Mouse (Mus musculus) heart, embryonic 14.5 days (tissue): ENCODE results near the gene Trim27. TPM values are rescaled to one million over a fixed set of nuclear protein-coding genes. Genes with fewer than 3 reads are reported as not detected.

Experiments used
- ATAC-seq: fragments of 200-750 bp; cut with Nextera tagmentation; 2 replicates; pipeline ENCODE4 v1.8.0; 2017; ENCODE audit warnings: low read depth, moderate TSS enrichment; ENCODE audit not compliant: insufficient number of reproducible peaks, insufficient read depth, low FRiP score
- H3K27ac ChIP-seq, 2 experiments: fragments of 200-500 bp in 1 of 2; fragments of 300-500 bp in 1 of 2; sonication (generic) in 1 of 2; replicated peaks in 1 of 2; 2 replicates each; pipeline ENCODE4 v1.5.1; 2012 to 2014; ENCODE audit warnings: low read depth in 2 of 2, low read length in 2 of 2, control low read depth in 1 of 2, mild to moderate bottlenecking in 1 of 2, mixed read lengths in 1 of 2; ENCODE audit not compliant: control insufficient read depth in 1 of 2, insufficient read depth in 1 of 2
- H3K27me3 ChIP-seq: fragments of 300-500 bp; sonication (generic); 2 replicates; pipeline ENCODE4 v1.6.1; 2014; ENCODE audit warnings: mild to moderate bottlenecking, low read length, control low read depth; ENCODE audit not compliant: control insufficient read depth, insufficient read depth
- H3K36me3 ChIP-seq: fragments of 300-500 bp; sonication (generic); 2 replicates; pipeline ENCODE4 v1.6.1; 2014; ENCODE audit warnings: mild to moderate bottlenecking, control low read depth, low read length, mixed read lengths; ENCODE audit not compliant: control insufficient read depth, insufficient read depth
- H3K4me1 ChIP-seq, 2 experiments: fragments of 200-500 bp in 1 of 2; fragments of 300-500 bp in 1 of 2; sonication (generic) in 1 of 2; 2 replicates each; pipeline ENCODE4 v1.6.1; 2012 to 2014; ENCODE audit warnings: low read length in 2 of 2, control low read depth in 1 of 2, mixed read lengths in 1 of 2; ENCODE audit not compliant: control insufficient read depth in 2 of 2, insufficient read depth in 2 of 2
- H3K4me2 ChIP-seq: fragments of 300-500 bp; sonication (generic); 2 replicates; pipeline ENCODE4 v1.6.1; 2014; ENCODE audit warnings: mild to moderate bottlenecking, low read length
- H3K4me3 ChIP-seq, 2 experiments: fragments of 200-500 bp in 1 of 2; fragments of 300-500 bp in 1 of 2; sonication (generic) in 1 of 2; 2 replicates each; pipeline ENCODE4 v1.5.1; 2012 to 2014; ENCODE audit warnings: low read length in 2 of 2, mild to moderate bottlenecking in 2 of 2, control low read depth in 1 of 2, low read depth in 1 of 2, moderate library complexity in 1 of 2; ENCODE audit not compliant: control insufficient read depth in 1 of 2, insufficient read depth in 1 of 2
- H3K9ac ChIP-seq: fragments of 300-500 bp; sonication (generic); 2 replicates; pipeline ENCODE4 v1.6.1; 2014; ENCODE audit warnings: mild to moderate bottlenecking, low read length
- H3K9me3 ChIP-seq: fragments of 300-500 bp; sonication (generic); 2 replicates; pipeline ENCODE4 v1.6.1; 2016; ENCODE audit warnings: low read length, control low read depth; ENCODE audit not compliant: control insufficient read depth
- WGBS: fragments of 180-500 bp; shearing (Covaris S2); extraction: QIAGEN DNeasy Blood & Tissue Kit; methylation state at CpG from one replicate; pipeline ENCODE4 v1.1.7; 2014; 5-methylcytosine and 5-hydroxymethylcytosine counted together
- polyA plus RNA-seq: library from polyadenylated mRNA; unstranded; fragments of >200 nt; fragmentation: Nextera tagmentation; extraction: Ambion mirVana; gene quantifications from 2 replicates; pipeline ENCODE4 v1.2.1, GENCODE M21; 2014

The Trim27 gene
- polyA plus RNA-seq, 1 experiment from 2014 or later: 80.1 TPM

GRCm38 (mm10) chr13:21222463-21223022, 43.3 kb downstream of the Trim27 start:
- no peak overlapping the region; a peak in 1 of 4 replicates for H3K27ac ChIP-seq
- H3K9ac ChIP-seq: peak overlapping the region; percentile 63
- H3K4me3 ChIP-seq: peak overlapping the region; percentile 52 to 85
- no peaks in the 10 kb centered on the region for H3K9me3 ChIP-seq
- peaks cover 0 to 4% of the 10 kb centered on the region in 2 experiments; a peak in 1 of 4 replicates for H3K4me1 ChIP-seq
- under 1% methylated on average over 20 of the region's 20 CpGs for WGBS
- peak; percentile 68; the same call in 1 of the 2 replicates for ATAC-seq
- peak overlapping the region; percentile 82 for H3K4me2 ChIP-seq
- no peaks in the 10 kb centered on the region for H3K36me3 ChIP-seq
- H3K27me3 ChIP-seq: no peaks in the 10 kb centered on the region; the same call in 1 of the 2 replicates

- WGBS: 2% methylated on average over 10 of the region's 10 CpGs
Observed at GRCm38 (mm10) chr13:21223242-21223655, 44.0 kb downstream of the Trim27 start.

DNA sequence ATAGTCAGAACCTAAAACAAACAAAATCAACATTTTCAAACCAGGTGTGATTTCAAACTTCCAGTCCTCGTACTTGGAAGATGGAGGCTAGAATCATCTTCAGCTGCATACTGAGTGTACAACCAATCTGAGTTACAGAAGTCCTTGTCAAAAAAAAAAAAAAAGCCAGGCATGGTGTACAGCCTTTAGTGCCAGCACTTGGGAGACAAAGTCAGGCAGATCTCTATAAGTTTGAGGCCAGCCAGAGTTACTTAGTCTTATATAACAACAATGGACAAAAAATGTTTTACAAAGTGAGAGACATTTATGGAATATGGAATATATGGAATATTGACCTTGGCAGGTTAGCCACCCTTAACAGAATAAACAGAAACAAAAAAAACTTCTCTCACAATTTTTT, 45.1 kb downstream of the Trim27 start:
- Histone ChIP-seq H3K36me3 (no peaks in the 10 kb centered on the region), H3K9me3 (no peaks in the 10 kb centered on the region), H3K27ac (no peak overlapping the region), H3K9ac (no peak overlapping the region), H3K27me3 (no peaks in the 10 kb centered on the region; the same call in 1 of the 2 replicates), H3K4me3 (no peak overlapping the region), H3K4me1 (peaks cover 0 to 4% of the 10 kb centered on the region in 2 experiments; a peak in 1 of 4 replicates), H3K4me2 (no peak overlapping the region)
- ATAC-seq: no peak
- WGBS: 85% methylated on average over 1 of the region's 1 CpGs

More at GRCm38 (mm10) chr13:21223242-21223655, 44.0 kb downstream of the Trim27 start:
- H3K4me3 ChIP-seq: peak overlapping the region; percentile 52 to 85
- peak overlapping the region; percentile 63 for H3K9ac ChIP-seq
- peaks cover 0 to 4% of the 10 kb centered on the region in 2 experiments; a peak in 1 of 4 replicates for H3K4me1 ChIP-seq
- H3K4me2 ChIP-seq: peak overlapping the region; percentile 82
- H3K27ac ChIP-seq: no peak overlapping the region
- ATAC-seq: no peak
- H3K36me3 ChIP-seq: no peaks in the 10 kb centered on the region
- no peaks in the 10 kb centered on the region for H3K9me3 ChIP-seq
- H3K27me3 ChIP-seq: no peaks in the 10 kb centered on the region; the same call in 1 of the 2 replicates

- no peaks in the 10 kb centered on the region for H3K27me3 ChIP-seq
- no peak overlapping the region for H3K9ac ChIP-seq
- 68% methylated on average over 6 of the region's 6 CpGs for WGBS
- no peaks in the 10 kb centered on the region for H3K36me3 ChIP-seq
- H3K4me3 ChIP-seq: no peak overlapping the region
- no peak overlapping the region for H3K27ac ChIP-seq
- peaks cover 0 to 4% of the 10 kb centered on the region in 2 experiments; a peak in 1 of 4 replicates for H3K4me1 ChIP-seq
- ATAC-seq: no peak
- no peak overlapping the region for H3K4me2 ChIP-seq
- no peaks in the 10 kb centered on the region for H3K9me3 ChIP-seq
Observed at GRCm38 (mm10) chr13:21225206-21225605, 46.0 kb downstream of the Trim27 start.

GRCm38 (mm10) chr13:21226031-21226430, 46.8 kb downstream of the Trim27 start:
- WGBS: 31% methylated on average over 3 of the region's 3 CpGs
- ATAC-seq: no peak
- H3K4me1 ChIP-seq: peaks cover 0 to 4% of the 10 kb centered on the region in 2 experiments; a peak in 1 of 4 replicates

DNA sequence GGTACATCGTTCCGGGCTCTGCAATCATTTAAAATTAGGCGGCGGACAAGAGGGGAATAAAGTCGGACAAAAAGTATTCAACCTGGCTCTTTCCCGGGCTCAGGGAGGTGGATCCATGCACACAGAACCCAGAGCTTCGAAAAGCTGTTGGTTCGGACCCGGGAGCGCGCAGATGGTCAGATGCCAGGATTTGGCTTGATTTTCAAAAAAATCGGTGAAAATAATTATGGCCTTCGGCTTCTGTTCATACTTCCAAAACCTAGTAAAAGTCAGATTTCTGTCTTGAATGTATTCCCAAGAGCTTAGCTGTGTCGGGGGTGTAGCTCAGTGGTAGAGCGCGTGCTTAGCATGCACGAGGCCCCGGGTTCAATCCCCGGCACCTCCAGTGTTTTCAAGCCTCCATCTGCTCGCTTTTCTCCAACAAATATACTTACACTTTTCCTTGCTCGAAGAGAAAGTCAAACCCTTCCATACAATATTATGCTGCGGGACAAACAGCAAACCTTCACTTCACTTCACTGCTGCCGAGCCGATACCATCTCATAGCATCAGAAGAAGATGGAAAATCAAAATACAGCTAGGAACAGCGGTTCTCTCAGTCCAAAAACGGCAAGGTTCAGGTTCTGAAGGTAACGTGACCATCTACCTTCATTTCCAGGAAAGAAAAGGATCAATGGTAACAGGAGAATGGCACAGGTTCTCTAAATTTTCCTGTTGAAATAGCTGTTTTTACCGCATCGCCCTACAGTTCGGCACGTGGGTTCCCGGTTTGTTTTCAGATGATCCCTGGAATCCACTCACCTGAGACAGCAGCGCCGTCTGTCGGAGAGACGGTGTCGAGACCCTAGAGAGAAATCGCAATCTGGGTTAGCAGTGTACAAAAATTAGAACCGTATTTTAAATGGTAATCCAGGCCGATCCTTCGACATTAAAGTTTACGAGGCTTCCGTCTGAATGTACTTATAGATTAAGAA, 54.8 kb downstream of the Trim27 start:
- Histone ChIP-seq H3K4me3 (peak overlapping the region; percentile 54 to 65), H3K9me3 (no peaks in the 10 kb centered on the region), H3K27me3 (no peaks in the 10 kb centered on the region), H3K4me1 (no peaks in the 10 kb centered on the region), H3K27ac (no peak overlapping the region), H3K9ac (peak overlapping the region; percentile 68), H3K4me2 (peak overlapping the region; percentile 89), H3K36me3 (no peaks in the 10 kb centered on the region)
- WGBS: under 1% methylated on average over 43 of the region's 43 CpGs
- peak; percentile 86 for ATAC-seq

More at GRCm38 (mm10) chr13:21226031-21226430, 46.8 kb downstream of the Trim27 start:
- Histone ChIP-seq H3K4me2 (no peak overlapping the region), H3K36me3 (no peaks in the 10 kb centered on the region), H3K27me3 (no peaks in the 10 kb centered on the region), H3K9me3 (no peaks in the 10 kb centered on the region), H3K4me3 (no peak overlapping the region), H3K27ac (no peak overlapping the region), H3K9ac (no peak overlapping the region)

DNA sequence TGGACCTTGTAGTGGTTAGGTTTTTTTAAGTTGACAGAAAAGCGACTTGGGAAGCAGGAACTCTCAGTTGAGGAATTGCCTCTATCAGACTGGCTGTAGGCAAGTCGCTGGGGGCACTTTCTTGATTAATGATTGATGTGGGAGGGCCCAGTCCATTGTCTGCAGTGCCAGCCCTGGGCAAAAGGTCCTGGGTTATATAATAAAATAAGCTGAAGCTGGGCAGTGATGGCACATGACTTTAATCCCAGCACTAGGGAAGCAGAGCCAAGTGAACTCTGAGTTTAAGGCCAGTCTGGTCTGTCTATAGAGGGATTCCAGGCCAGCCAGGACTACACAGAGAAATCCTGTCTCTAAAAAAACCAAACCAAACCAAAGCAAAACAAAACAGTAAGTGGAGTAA, 57.5 kb downstream of the Trim27 start:
- Histone ChIP-seq H3K4me1 (no peaks in the 10 kb centered on the region), H3K9me3 (no peaks in the 10 kb centered on the region), H3K36me3 (no peaks in the 10 kb centered on the region), H3K9ac (no peak overlapping the region), H3K4me2 (no peak overlapping the region), H3K4me3 (no peak overlapping the region), H3K27me3 (no peaks in the 10 kb centered on the region), H3K27ac (no peak overlapping the region)
- ATAC-seq: no peak
- 65% methylated on average over 2 of the region's 2 CpGs for WGBS
